Mouse (Mus musculus) forelimb bud, embryonic 11.5 days (tissue): ENCODE data around the gene Rit1.
A peak's percentile ranks its signal among the peaks of the same experiment; 100 is the strongest.
"Not testable (repeated sequence)": the region's sequence is repeated elsewhere in the genome, so short reads cannot be mapped to it uniquely, and the experiment has no call there.

ENCODE experiments used
- DNase-seq: peaks from one replicate; pipeline ENCODE4 v3.0.0-alpha.2; 2012; ENCODE audit warnings: low read depth, low spot score

Rit1 gene

DNA sequence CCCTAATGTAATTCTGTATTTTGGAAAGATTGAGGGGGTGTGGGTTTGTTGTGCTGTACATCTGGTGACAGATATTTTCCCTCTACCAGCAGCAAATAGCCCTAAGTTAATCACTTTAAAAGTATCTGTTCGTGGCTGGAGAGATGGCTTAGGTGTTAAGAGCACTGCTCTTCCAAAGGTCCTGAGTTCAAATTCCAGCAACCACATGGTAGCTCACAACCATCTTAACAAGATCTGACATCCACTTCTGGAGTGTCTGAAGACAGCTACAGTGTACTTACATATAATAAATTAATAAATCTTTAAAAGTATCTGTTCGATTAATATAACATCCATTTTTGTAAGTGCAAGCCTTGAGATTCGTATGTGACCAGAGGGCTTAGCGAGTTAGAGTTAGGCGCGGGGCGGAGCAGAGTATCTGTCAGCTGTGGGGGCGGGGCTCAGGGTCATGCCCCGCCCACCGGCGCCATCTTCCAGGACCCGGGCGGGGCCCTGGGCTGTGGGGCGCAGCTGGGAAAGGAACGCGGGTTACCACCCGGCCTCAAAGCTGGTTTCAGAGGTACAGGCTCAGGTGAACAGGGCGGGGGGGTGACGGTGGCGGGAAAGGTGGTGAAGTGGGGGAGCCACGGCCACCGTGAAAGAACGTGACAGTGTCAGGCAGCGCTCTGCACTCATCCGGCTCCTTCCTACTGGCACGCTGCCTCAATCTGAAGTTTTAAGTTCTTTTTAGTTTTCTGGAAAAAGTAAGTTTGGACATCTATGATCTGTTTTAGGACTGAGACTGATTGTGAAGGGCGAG is at the start of gene Rit1:
Gene Rit1 (plus strand): TSS at position 440 of the 799 bp plus-strand sequence.
- peak; percentile 69 for DNase-seq

DNA sequence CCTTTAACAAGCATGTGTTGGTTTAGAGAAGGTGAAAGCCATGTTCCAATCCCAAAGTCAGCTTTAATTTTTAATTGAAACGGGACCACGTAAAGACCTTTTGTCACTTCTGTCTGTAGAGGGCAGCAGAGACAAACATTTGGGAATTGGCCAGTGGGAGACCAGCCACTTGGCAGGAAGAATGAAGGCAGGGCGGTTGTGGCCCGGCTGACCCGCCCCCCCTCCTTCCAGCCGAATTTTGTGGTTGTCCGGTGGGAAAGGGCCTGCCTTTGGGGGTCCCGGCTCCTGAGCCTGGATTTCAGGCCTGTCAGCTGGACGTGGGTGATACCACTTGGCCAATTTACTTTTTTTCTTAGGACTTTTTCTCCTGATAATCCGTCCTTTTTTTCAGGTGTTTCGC is 39.2 kb upstream of the Rit1 start:
- peak; percentile 83 for DNase-seq

DNA sequence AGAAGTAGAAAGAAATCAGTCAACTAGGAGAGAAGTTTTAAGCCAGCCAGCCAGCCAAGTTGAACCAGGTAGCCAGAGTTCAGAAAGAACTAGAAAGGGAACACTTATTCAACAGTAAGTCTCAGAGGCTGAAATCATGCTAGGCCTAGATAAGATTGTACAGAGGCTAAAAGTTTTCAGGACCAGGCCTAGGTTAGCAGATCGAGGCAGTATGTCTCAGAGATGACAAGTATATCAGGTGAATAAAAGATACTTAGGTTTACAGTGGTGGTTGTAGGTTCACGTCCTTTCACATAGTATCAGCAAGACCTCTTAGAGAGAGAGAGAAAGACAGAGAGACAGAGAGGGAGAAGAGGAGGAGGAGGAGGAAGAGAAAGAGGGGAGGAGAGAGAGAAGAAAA is 32.8 kb upstream of the Rit1 start:
- DNase-seq = no peak

DNA sequence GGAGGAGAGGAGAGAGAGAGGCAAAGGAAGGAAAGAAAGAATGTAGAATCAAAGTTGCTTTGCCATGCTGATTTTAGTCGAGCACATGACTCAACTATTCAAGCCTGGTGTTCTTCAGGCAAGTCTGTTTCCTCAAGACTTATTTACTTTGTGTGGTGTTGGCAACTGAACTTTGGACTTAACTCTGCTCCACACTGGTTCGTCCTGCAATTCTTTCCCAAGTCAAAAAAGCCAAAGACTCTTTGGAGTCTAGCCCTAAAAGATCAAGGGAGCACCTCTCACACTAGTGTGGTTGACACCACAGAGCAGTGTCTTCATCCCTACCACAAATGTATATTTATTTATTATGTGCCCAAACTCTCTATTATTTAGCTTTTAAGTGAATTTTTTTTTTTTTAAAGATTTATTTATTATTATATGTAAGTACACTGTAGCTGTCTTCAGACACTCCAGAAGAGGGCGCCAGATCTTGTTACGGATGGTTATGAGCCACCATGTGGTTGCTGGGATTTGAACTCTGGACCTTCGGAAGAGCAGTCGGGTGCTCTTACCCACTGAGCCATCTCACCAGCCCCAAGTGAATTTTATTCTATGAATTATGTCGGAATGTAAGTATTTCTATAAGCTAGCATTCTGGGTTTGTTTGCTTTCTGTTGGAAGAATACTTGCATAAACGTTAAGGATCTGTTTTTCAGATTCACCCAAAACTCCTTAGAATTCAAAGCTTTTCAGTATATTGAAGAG is 32.2 kb upstream of the Rit1 start:
- DNase-seq = no peak

DNA sequence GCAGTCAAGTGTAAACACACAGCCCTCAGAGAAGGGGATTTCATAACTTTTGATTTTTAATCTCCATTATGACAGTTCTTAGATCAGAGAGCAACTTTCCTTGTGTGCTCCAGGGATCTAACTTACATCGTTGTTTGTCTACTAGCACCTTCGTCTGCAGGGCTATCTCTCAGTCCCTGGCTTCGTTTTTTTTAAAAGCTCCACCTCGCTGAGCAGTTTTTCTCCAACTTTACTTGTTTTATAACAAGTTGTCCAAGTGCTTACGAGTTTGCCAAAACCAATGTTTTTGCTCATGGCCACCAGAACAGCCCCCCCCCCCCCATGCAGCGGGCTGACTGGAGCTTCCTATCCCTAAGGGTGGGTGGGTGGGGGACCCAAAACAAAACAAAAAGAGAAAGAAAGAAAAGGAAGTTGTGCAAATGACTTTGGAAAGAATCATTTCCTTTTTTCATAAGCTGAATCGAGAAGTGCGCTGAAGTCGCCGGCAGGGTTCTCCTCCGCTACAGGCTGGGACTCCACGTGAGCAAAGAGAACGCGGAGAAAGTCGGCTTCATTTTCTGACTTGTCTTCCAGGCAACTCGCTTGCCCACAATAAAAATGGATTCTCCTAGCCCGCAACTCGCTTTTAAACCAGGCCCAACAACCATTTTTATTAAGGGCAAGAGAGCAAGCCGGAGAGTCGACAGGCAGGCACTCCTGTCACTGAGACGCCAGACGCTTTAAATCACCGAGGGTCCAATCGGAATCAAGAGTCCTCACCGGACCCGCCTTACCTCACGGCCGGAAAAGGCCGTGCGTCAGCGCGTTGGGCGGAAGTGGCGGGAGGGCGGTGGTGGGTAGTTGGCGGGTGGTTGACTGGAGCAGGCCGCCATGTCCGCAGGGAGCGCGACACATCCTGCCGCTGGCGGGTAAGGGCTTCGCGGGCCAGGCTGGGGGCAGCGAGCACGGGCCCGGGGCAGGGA is 31.4 kb upstream of the Rit1 start, which contains the start of gene Khdc4:
Gene Khdc4 (plus strand): TSS at position 824 of the 962 bp plus-strand sequence.
- peak; percentile 98 for DNase-seq

DNA sequence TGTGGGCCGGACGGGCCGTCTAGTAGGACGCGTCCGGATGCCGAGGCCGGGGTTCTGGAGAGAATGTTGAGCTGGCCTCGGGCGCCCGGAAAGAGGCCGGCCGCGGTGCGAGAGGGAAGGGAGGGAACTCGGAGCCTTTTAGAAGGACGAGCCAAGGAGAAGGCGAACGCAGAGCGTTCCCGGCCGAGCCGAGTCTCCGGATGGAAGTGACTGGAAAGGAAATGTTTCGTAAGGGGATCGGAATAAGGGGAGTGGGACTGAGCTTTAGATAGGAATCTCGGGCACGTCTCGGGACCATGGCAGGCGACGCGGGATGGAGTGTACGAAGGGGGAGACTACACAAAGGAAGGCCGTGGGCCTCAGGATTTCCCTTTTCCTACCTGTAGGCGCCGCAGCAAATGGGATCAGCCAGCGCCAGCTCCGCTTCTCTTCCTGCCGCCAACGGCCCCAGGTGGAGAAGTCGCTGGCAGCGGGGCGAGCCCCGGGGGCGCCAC is 30.6 kb upstream of the Rit1 start:
- DNase-seq = peak; percentile 57

DNA sequence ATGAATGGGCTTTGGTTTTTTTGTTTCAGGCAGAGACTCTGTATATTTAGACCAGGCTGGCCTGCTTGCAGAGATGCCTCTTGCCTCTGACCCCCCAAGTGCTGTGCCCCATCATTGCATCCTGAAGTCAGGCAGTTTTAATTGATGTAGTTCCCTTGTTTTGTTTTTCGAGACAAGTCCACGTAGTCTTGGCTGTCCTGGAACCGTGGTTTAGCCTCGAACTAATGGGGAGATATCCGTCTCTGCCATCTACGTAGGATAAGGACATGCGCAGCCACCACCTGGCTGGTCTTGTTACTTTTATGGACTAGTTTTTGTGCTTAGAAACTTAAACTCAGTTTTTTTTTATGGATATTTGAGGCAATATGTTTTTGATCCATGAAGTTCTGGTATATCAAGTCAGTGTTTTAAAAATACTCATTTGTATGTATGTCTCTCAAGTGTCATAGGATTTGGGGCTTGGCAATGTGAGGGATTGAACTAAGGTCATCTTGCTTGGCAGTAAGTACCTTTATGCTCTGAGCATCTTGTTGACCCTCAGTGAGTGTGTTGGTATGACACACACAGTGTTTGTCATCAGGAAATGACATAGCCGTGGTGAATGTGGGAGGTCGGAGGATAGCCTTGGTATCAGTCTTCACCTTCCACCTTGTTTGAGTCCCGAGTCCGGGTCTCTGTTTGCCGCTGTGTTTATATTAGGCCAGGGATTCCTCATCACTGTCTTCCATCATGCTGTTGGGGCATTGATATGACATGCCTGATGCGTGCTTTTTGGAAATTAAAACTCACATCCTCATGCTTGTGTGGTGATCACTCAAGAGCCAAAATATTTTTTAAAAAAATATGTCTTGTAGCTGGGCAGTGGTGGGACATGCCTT is 29.7 kb upstream of the Rit1 start:
- DNase-seq = no peak

DNA sequence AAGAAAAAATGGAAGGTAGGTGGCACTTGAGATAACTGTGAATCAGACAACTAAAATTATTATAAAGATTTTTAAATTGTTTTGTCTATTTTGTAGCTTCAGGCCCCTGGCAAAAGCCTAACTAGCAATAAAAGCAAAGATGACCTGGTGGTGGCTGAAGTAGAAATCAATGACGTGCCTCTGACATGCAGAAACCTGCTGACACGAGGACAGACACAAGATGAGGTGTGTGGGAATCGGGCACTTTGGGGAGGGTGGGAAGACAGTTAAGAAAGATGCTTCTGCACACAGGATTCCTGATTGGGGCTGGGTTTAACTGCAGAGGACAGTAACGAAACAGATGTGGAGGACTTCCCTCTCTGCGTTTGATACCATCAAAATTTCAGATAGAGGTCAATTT is 27.6 kb upstream of the Rit1 start:
- no peak for DNase-seq

DNA sequence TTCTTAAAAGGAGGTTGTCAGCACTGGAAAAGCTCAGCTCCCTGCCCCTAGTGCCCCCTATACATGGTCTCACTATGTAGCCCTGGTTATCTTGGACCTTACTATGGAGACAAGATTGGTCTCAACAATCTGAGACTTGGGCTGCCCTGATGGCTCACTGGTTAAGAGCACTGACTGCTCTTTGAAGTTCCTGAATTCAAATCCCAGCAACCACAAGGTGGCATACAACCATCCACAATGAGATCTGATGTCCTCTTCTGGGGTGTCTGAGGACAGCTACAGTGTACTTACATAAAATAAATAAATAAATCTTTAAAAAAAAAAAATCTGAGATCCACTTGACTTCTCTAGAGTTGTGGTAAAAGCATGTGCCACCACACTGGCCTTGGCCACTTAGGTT is 21.1 kb upstream of the Rit1 start:
- no peak for DNase-seq

DNA sequence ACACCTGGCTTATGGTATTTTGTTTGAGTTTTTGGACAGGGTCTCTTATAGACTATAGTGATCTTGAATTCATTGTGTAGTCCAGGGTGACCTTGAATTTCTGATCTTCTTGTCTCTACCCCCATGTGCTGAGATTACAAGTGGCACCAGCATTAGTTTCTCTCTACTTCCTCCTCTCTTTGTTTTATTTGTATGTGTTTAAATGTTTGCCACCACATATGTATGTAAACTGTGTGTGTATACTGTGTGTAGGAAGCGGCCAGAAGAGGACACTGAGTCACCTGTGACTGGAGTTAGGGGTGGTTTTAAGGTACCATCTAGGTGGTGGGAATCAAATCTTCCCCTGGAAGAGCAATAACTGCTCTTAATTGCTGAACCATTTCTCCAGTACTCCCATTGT is 18.6 kb upstream of the Rit1 start:
- DNase-seq = no peak

DNA sequence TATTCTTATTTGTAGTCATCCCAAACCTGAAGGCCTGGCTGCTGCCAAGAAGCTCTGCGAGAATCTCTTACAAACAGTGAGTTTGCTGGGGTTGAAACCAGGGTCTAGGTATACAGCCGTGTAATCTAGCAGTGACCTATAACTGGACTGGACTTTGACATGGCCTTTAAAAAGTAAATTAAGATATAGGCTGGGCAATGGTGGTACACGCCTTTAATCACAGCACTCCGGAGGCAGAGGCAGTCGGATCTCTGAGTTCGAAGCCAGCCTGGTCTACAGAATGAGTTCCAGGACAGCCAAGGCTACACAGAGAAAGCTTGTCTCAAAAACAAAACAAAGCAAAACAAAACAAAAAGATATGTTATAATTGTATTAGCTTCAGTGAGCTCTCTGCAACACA is 17.8 kb upstream of the Rit1 start:
- no peak for DNase-seq

DNA sequence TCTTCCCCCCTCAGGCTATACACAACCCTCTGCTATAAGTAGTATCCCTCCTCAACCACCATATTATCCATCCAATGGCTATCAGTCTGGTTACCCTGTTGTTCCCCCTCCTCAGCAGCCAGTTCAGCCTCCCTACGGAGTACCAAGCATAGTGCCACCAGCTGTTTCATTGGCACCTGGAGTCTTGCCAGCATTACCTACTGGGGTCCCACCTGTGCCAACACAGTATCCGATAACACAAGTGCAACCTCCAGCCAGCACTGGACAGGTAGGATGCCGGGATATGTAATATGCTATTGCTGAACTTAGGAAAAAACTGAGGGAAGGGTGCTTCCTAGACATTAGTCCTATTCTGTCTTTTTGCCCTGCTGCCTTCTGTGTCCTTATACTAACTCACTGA is 16.4 kb upstream of the Rit1 start:
- no peak for DNase-seq

DNA sequence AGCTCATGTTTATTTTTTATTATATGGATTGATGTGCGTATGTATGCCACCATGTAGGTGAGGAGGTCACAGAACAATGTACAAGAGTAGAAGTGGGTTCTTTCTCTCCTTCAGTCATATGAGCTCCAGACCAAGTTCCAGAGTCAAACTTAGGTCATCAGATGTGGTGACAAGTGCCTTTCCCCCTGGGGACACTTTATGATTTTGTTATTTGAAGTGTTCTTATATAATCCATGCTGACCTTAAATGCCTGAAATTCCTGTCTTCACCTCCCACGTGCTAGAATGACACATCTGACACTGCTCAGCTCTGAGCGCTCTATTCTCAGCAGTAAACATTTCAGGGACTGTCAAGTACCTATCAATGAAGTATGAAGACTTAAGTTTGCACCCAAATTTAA is 15.4 kb upstream of the Rit1 start:
- no peak for DNase-seq

DNA sequence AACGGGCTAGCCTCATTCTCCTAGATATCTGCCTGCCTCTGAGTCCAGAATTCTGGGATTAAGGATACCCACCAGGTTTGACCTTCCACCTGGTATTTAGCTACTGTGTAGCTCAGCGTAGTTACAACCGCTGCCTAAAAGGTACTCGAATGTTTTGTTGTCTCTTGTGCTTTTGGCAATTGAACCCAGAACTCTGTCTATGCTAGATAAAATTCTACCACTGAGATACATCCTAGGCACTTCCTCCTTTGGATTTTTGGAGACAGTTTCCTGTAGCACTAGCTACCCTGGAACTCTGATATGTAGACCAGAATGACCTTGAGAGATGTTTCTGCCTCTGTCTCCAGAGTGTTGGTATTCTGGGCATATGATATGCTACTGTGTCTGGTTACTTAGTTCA is 2.9 kb upstream of the Rit1 start:
- DNase-seq = no peak

DNA sequence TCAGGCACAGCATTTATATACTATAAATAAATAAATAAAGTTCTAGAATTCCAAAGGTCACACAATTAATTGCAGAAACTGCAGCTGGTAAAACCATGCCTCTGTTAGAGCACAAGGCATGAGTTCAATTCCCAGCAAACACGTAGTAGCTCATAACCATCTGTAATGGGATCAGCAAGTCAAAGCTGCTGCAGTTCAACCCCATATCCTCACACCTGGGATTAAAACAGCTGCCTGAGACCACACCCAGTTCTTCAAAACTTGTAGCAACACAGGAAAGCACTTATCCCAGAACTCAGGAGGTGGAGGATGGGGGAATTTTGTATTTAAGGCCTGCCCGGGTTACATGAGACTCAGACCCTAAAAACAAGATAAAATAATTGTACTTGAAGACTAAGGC is 1.9 kb upstream of the Rit1 start:
- DNase-seq = no peak

DNA sequence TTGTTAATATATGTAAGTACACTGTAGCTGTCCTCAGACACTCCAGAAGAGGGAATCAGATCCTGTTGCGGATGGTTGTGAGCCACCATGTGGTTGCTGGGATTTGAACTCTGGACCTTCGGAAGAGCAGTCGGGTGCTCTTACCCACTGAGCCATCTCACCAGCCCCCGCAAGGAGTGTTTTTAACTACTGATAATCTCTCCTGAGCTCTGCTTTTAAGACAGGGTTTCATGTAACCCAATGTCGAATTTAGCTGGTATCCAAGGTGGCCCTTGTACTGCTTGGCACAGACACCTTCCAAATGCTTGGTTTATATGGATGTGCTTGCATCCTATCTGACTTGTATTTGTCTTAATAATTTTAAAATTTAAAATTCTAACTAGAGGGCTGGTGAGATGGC is 922 bp upstream of the Rit1 start:
- DNase-seq = not testable (repeated sequence)

DNA sequence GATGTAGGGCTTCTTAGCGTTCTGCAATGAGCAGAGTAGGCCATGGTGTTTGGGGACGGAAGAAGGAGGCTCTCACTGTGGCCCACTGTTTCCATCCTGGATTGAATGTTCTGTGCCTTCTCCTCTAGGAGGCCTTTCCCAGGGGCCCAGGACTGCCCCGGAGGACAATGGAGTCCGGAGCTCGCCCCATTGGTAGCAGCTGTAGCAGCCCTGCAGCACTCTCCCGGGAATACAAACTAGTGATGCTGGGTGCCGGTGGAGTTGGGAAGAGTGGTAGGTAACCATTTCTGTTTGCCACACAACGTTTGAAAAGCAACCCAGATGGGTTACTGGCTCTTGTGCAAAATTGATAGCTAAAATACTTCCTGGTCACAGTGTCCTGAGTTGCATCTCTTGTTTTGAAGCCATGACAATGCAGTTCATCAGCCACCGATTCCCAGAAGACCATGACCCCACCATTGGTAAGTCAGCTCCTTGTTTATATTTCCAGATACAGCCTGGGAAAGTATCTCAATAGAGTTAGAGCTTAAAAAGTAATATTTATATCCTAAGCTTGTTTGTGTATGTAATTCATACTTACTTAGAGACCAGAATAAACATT is 660 bp downstream of the Rit1 start:
- no peak for DNase-seq

DNA sequence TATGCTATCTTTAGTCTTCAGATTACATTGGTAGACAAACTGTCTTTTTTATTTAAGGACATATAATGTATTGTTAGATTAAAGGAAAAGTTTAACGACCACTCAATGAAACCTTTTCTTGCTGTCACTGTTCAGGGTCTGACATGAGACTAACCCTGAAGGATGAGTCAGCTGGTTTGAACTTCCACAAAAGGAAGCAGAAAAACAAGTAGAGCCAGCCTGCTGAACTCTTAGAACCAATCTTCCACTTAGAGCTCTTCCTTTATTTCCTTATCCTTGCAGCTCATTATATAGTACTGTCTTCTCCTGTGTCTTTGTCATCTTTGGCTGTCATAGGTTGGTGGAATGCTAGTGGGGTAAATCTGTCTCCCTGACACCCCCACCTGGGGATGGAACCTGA is 1.2 kb downstream of the Rit1 start:
- DNase-seq = no peak

DNA sequence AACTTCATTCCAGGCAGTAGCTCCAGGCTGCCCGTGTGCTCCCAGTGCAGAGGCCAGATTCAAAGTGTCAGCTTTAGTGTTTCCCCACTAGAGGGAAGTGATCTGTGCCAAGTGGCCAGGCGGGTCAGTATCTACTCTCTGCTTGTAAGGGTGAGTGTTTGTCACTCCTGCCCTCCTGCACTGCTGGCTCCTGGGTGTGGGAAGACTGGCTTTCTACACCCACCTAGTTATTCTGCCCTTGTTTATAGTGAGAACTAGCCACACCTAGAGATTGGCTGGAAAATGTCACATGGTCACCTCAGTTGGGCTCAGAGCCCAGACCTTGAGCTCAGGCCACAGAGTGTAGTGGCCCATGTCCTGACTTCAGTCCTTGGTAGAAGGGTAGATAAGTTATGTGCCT is 2.5 kb downstream of the Rit1 start:
- no peak for DNase-seq

DNA sequence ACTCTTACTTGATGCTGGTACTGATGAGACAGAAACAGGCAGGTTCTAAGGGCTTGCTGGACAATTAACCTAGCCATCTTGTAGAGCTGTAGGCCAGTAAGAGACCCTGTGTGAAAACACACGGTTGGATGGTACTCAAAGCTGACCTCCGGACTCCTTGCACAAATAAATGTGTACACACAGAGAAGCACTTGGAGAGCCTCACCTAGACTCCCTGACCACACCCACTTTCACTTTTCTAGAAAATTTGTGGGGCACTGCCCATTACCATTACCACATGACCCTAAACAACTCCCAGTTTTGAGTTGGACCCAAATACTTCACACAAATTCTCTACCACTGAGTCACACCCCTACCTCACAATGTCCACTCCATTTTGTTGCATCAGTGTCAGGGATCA is 19.9 kb downstream of the Rit1 start:
- no peak for DNase-seq
